Mouse (Mus musculus) liver, adult 2 months (tissue): Measurements from ENCODE around the gene Ctnnb1.

Source experiments
- CTCF ChIP-seq: fragments of 200-500 bp; IDR thresholded peaks from 2 replicates; pipeline ENCODE4 v1.5.1; 2011; ENCODE audit warnings: low read depth, low read length, control low read depth
- POLR2A ChIP-seq: fragments of 200-500 bp; IDR thresholded peaks from 2 replicates; pipeline ENCODE4 v1.6.1; 2011; ENCODE audit warnings: low read length, control low read depth; ENCODE audit not compliant: insufficient read depth; ENCODE audit errors: extremely low read depth

GRCm38 (mm10) chr9:120981777-120982176, 52.8 kb downstream of the Ctnnb1 start:
- no peak for TF ChIP-seq POLR2A
- no peak for TF ChIP-seq CTCF
